Mouse (Mus musculus) liver, adult (tissue): Measurements from ENCODE around the gene Myct1.

Experiments
- GATA4 ChIP-seq: IDR thresholded peaks from 2 replicates; pipeline ENCODE4 v1.6.1; 2014; ENCODE audit warnings: mild to moderate bottlenecking, low read length; ENCODE audit not compliant: insufficient replicate concordance

Myct1 gene

GRCm38 (mm10) chr10:5594457-5594856 lies 882 bp downstream of the Myct1 start:
- no peak for TF ChIP-seq GATA4

GRCm38 (mm10) chr10:5596559-5596958 lies 3.0 kb downstream of the Myct1 start:
- no peak for TF ChIP-seq GATA4

- no peak for TF ChIP-seq GATA4
Observed at GRCm38 (mm10) chr10:5600123-5600522, 6.5 kb downstream of the Myct1 start.

- TF ChIP-seq GATA4: no peak
Observed at GRCm38 (mm10) chr10:5603512-5603911, 9.9 kb downstream of the Myct1 start.

- no peak for TF ChIP-seq GATA4
Observed at GRCm38 (mm10) chr10:5604371-5604770, 10.8 kb downstream of the Myct1 start.

GRCm38 (mm10) chr10:5608874-5609273 lies 15.3 kb downstream of the Myct1 start:
- TF ChIP-seq GATA4: no peak

GRCm38 (mm10) chr10:5615186-5616040 lies 21.8 kb downstream of the Myct1 start:
- no peak for TF ChIP-seq GATA4

- no peak for TF ChIP-seq GATA4
Observed at GRCm38 (mm10) chr10:5626268-5626667, 32.7 kb downstream of the Myct1 start.

- TF ChIP-seq GATA4: no peak
Observed at GRCm38 (mm10) chr10:5633672-5634200, 40.2 kb downstream of the Myct1 start.

GRCm38 (mm10) chr10:5634336-5634735 lies 40.8 kb downstream of the Myct1 start:
- no peak for TF ChIP-seq GATA4

- TF ChIP-seq GATA4: no peak
Observed at GRCm38 (mm10) chr10:5637322-5637721, 43.7 kb downstream of the Myct1 start.

GRCm38 (mm10) chr10:5639112-5639511 lies 45.5 kb downstream of the Myct1 start, which contains the start of gene Vip:
Gene Vip (plus strand): TSS chr10:5639218.
- TF ChIP-seq GATA4: no peak
